Mouse (Mus musculus) cerebellum, adult 11-12 months (tissue): ENCODE measurements around the gene Prss30.
"Not testable (repeated sequence)": the region's sequence is repeated elsewhere in the genome, so short reads cannot be mapped to it uniquely, and the experiment has no call there.

ENCODE experiments used
- DNase-seq: peaks from one replicate; pipeline ENCODE4 v3.0.0; 2022

Gene Prss30

GRCm38 (mm10) chr17:23982912-23983311, 2.5 kb upstream of the Prss30 start:
- no peak for DNase-seq

- no peak for DNase-seq
These were observed 895 bp downstream of the Prss30 start for GRCm38 (mm10) chr17:23979471-23979870.

- no peak for DNase-seq
These were observed 3.7 kb downstream of the Prss30 start for GRCm38 (mm10) chr17:23976665-23977064.

GRCm38 (mm10) chr17:23971315-23971714, 9.1 kb downstream of the Prss30 start:
- no peak for DNase-seq

- peak; percentile 45 for DNase-seq
These were observed 11.1 kb downstream of the Prss30 start for GRCm38 (mm10) chr17:23969231-23969630.

- DNase-seq = no peak
These were observed 11.6 kb downstream of the Prss30 start for GRCm38 (mm10) chr17:23968780-23969179.

- no peak for DNase-seq
These were observed 13.5 kb downstream of the Prss30 start for GRCm38 (mm10) chr17:23966658-23967401.

- DNase-seq = peak; percentile 48
These were observed 14.5 kb downstream of the Prss30 start for GRCm38 (mm10) chr17:23965805-23966425.

- no peak for DNase-seq
These were observed 18.7 kb downstream of the Prss30 start for GRCm38 (mm10) chr17:23961573-23962122.

- DNase-seq = peak; percentile 62
These were observed 20.2 kb downstream of the Prss30 start for GRCm38 (mm10) chr17:23960084-23960738.

GRCm38 (mm10) chr17:23955174-23955573, 25.2 kb downstream of the Prss30 start, which contains the start of gene Sbpl:
Sbpl (minus strand) TSS chr17:23955274.
- no peak for DNase-seq

GRCm38 (mm10) chr17:23950828-23951227, 29.5 kb downstream of the Prss30 start:
- not testable (repeated sequence) for DNase-seq

GRCm38 (mm10) chr17:23949068-23949467, 31.3 kb downstream of the Prss30 start:
- no peak for DNase-seq

GRCm38 (mm10) chr17:23947486-23947885, 32.9 kb downstream of the Prss30 start:
- DNase-seq = not testable (repeated sequence)

- no peak for DNase-seq
These were observed 39.0 kb downstream of the Prss30 start, which contains the start of gene Sbp for GRCm38 (mm10) chr17:23941372-23941771. Sbp (plus strand) TSS chr17:23941672.

GRCm38 (mm10) chr17:23931157-23931556, 49.2 kb downstream of the Prss30 start:
- DNase-seq = no peak

- DNase-seq = peak; percentile 88
These were observed 55.3 kb downstream of the Prss30 start for GRCm38 (mm10) chr17:23925090-23925493.

GRCm38 (mm10) chr17:23924531-23925007, 55.8 kb downstream of the Prss30 start:
- DNase-seq = peak; percentile 97
